ENCODE assay signal across 9 mouse cellular contexts in genomic region chr8:70841147-70842072, GRCm38 (mm10). TPM values are rescaled to one million over a fixed set of nuclear protein-coding genes. Genes with fewer than 3 reads are reported as not detected.
A peak's percentile ranks its signal among the peaks of the same experiment; 100 is the strongest.
DNase-seq lines count a peak whose midpoint lies in the region; ATAC-seq and TF ChIP-seq lines count a peak whose summit lies in the region.
"Had no signal": no experiment of that assay in that cellular context is flagged by ENCODE, and none has a peak within 500 bp of the region (broad histone marks: within the 10 kb centered on the region; RNA-seq: fewer than 3 reads in every experiment).

No protein-coding gene starts in this region.

- peaks cover 7% of the 10 kb centered on the region; the same call in 1 of the 2 replicates for H3K36me3 ChIP-seq in ES-E14 (ENCODE audit: control insufficient read depth, insufficient read depth, low read length, poor library complexity, severe bottlenecking)
- peaks cover 9% of the 10 kb centered on the region; the same call in 1 of the 2 replicates for H3K36me3 ChIP-seq in hindbrain, embryonic 12.5 days
- H3K36me3 ChIP-seq: limb, embryonic 12.5 days had no signal

- H3K9me3 ChIP-seq in ES-E14 (ENCODE audit: control insufficient read depth, insufficient read depth, low read depth, low read length), result no peaks in the 10 kb centered on the region
- H3K9me3 ChIP-seq in hindbrain, embryonic 12.5 days (replicated peaks), result no peaks in the 10 kb centered on the region
- H3K9me3 ChIP-seq: limb, embryonic 12.5 days had no signal

- DNase-seq in ES-E14 (ENCODE audit: low read depth, low spot score), result peak; percentile 89
- peak; percentile 80 for DNase-seq in c-Kit-positive CD71-positive TER-119-negative erythroid progenitor cells, embryonic 14.5 days (ENCODE audit: low read depth)
- peak; percentile 78 to 87 for DNase-seq in frontal cortex, postnatal 10 days (ENCODE audit: low spot score in 2 of 2)
- DNase-seq in layer of hippocampus, postnatal 10 days (ENCODE audit: low spot score in 2 of 2), result peak; percentile 95
- DNase-seq in lung, postnatal 25 days (ENCODE audit: low spot score), result peak; percentile 89
- peak; percentile 92 for DNase-seq in retina, embryonic 14.5 days (ENCODE audit: low spot score)
- peak; percentile 92 for DNase-seq in thymus, postnatal 14 days

- no peak overlapping the region for H3K9ac ChIP-seq in ES-E14 (ENCODE audit: insufficient read depth, low read depth, low read length, poor library complexity, severe bottlenecking)
- no peak overlapping the region for H3K9ac ChIP-seq in hindbrain, embryonic 12.5 days
- H3K9ac ChIP-seq: limb, embryonic 12.5 days had no signal

- no peaks in the 10 kb centered on the region for H3K27me3 ChIP-seq in hindbrain, embryonic 12.5 days

- no peak overlapping the region for H3K27ac ChIP-seq in ES-E14 (ENCODE audit: insufficient read depth, low read depth, low read length, poor library complexity, severe bottlenecking)
- H3K27ac ChIP-seq in hindbrain, embryonic 12.5 days, result peak overlapping the region; percentile 35; the same call in 1 of the 2 replicates
- H3K27ac ChIP-seq: limb, embryonic 12.5 days had no signal

- no peak overlapping the region for H3K4me3 ChIP-seq in ES-E14 (ENCODE audit: insufficient read depth in 1 of 2, low read depth in 1 of 2, low read length in 2 of 2, poor library complexity in 1 of 2, severe bottlenecking in 1 of 2)
- H3K4me3 ChIP-seq in hindbrain, embryonic 12.5 days, result no peak overlapping the region
- H3K4me3 ChIP-seq: limb, embryonic 12.5 days had no signal

- in situ Hi-C loops in ES-E14 (cut with MboI; ENCODE audit: low sequenced_read_pairs in 2 of 2, unreplicated experiment in 2 of 2), result no loop called here

- no peak for ATAC-seq in hindbrain, embryonic 12.5 days (ENCODE audit: low FRiP score)

- 37% methylated on average over 22 of the region's 22 CpGs for WGBS in hindbrain, embryonic 12.5 days

- no peak overlapping the region for H3K4me2 ChIP-seq in hindbrain, embryonic 12.5 days (replicated peaks)
- H3K4me2 ChIP-seq: limb, embryonic 12.5 days had no signal

- peaks cover 4 to 13% of the 10 kb centered on the region in 2 experiments; a peak in 3 of 4 replicates for H3K4me1 ChIP-seq in ES-E14 (ENCODE audit: control insufficient read depth in 2 of 2, insufficient read depth in 2 of 2, low read length in 2 of 2, poor library complexity in 1 of 2)
- H3K4me1 ChIP-seq in hindbrain, embryonic 12.5 days, result peaks cover 14% of the 10 kb centered on the region

TF ChIP-seq in ES-E14, 5 proteins besides CTCF, POLR2A, EP300 and RAD21:
- TF ChIP-seq ZNF384 (IDR thresholded peaks at IDR 0.05; ENCODE audit: low read depth, low read length), result no peak
- no peak for TF ChIP-seq HCFC1 (IDR thresholded peaks at IDR 0.05; ENCODE audit: borderline replicate concordance, insufficient read depth, low read length)
- TF ChIP-seq CHD2 (IDR thresholded peaks at IDR 0.05; ENCODE audit: low read depth, low read length), result no peak
- TF ChIP-seq ZC3H11A (IDR thresholded peaks at IDR 0.05; ENCODE audit: borderline replicate concordance, low read depth, low read length), result no peak
- no peak for TF ChIP-seq MAFK (IDR thresholded peaks at IDR 0.05; ENCODE audit: insufficient read depth, low read depth, low read length)

RNA-seq across cellular contexts. Expression of gene Arrdc2, which starts 1.9 kb away (rescaled TPM):
- total RNA-seq in ES-E14 (2012; rRNA removed), result 11.4 and 18.8 TPM in 2 replicates
- polyA plus RNA-seq in hindbrain, embryonic 12.5 days (2016; fragmentation: Nextera tagmentation; extraction: Ambion mirVana), result 9.8 and 11.1 TPM in 2 replicates
- 10 to 100 TPM; 15.7 to 18.1 TPM for total RNA-seq in layer of hippocampus, postnatal 10 days (2021)

RNA-seq across cellular contexts. Expression of gene Kcnn1, which starts 21.6 kb away (rescaled TPM):
- 3.7 and 6.6 TPM in 2 replicates for total RNA-seq in ES-E14 (2012; rRNA removed)
- 22.1 and 23.8 TPM in 2 replicates for polyA plus RNA-seq in hindbrain, embryonic 12.5 days (2016; fragmentation: Nextera tagmentation; extraction: Ambion mirVana)
- total RNA-seq in layer of hippocampus, postnatal 10 days (2021), result 10 to 100 TPM; 25.3 to 28.3 TPM

RNA-seq across cellular contexts. Expression of gene Ccdc124, which starts 32.3 kb away (rescaled TPM):
- total RNA-seq in ES-E14 (2012; rRNA removed), result 52.5 and 82.3 TPM in 2 replicates
- polyA plus RNA-seq in hindbrain, embryonic 12.5 days (2016; fragmentation: Nextera tagmentation; extraction: Ambion mirVana), result 131 and 139 TPM in 2 replicates
- 100 to 1,000 TPM in 1 of 2 experiments, 10 to 100 TPM in 1; 97.6 to 108 TPM for total RNA-seq in layer of hippocampus, postnatal 10 days (2021)

RNA-seq across cellular contexts. Expression of gene Il12rb1, which starts 33.2 kb away (rescaled TPM):
- 0.69 and 1.2 TPM in 2 replicates for total RNA-seq in ES-E14 (2012; rRNA removed)
- not detected in 2 replicates for polyA plus RNA-seq in hindbrain, embryonic 12.5 days (2016; fragmentation: Nextera tagmentation; extraction: Ambion mirVana)
- under 1 TPM; 0.30 to 0.38 TPM for total RNA-seq in layer of hippocampus, postnatal 10 days (2021)
- polyA plus RNA-seq: limb, embryonic 12.5 days had no signal

RNA-seq across cellular contexts. Expression of gene Mast3, which starts 36.6 kb away (rescaled TPM):
- total RNA-seq in ES-E14 (2012; rRNA removed), result 7.8 and 11.5 TPM in 2 replicates
- polyA plus RNA-seq in hindbrain, embryonic 12.5 days (2016; fragmentation: Nextera tagmentation; extraction: Ambion mirVana), result 16.0 and 17.7 TPM in 2 replicates
- 100 to 1,000 TPM; 179 to 186 TPM for total RNA-seq in layer of hippocampus, postnatal 10 days (2021)
